Mouse (Mus musculus) forebrain, embryonic 14.5 days (tissue): ENCODE measurements around the gene Klf13. TPM values are rescaled to one million over a fixed set of nuclear protein-coding genes. Genes with fewer than 3 reads are reported as not detected.

Experiments
- ATAC-seq: fragments of 200-750 bp; cut with Nextera tagmentation; 2 replicates; pipeline ENCODE4 v1.8.0; 2017; ENCODE audit warnings: mild to moderate bottlenecking, moderate library complexity
- DNase-seq: peaks from one replicate; pipeline ENCODE4 v3.0.0-alpha.2; 2015; ENCODE audit warnings: low spot score
- H3K27ac ChIP-seq: fragments of 300-500 bp; sonication (generic); 2 replicates; pipeline ENCODE4 v1.5.1; 2014; ENCODE audit warnings: low read depth, mild to moderate bottlenecking, control low read depth, low read length, moderate library complexity
- H3K27me3 ChIP-seq: fragments of 300-500 bp; sonication (generic); replicated peaks from 2 replicates; pipeline ENCODE4 v1.6.1; 2014; ENCODE audit warnings: low read length, control low read depth, mixed read lengths; ENCODE audit not compliant: control insufficient read depth, insufficient read depth
- H3K36me3 ChIP-seq: fragments of 300-500 bp; sonication (generic); 2 replicates; pipeline ENCODE4 v1.6.1; 2014; ENCODE audit warnings: low read length, control low read depth; ENCODE audit not compliant: control insufficient read depth, insufficient read depth
- H3K4me1 ChIP-seq: fragments of 300-500 bp; sonication (generic); 2 replicates; pipeline ENCODE4 v1.6.1; 2014; ENCODE audit warnings: antibody characterized with exemption, low read length, control low read depth; ENCODE audit not compliant: control insufficient read depth, insufficient read depth
- H3K4me2 ChIP-seq: fragments of 300-500 bp; sonication (generic); 2 replicates; pipeline ENCODE4 v1.6.1; 2014; ENCODE audit warnings: mild to moderate bottlenecking, control low read depth, low read length
- H3K4me3 ChIP-seq: fragments of 300-500 bp; sonication (generic); 2 replicates; pipeline ENCODE4 v1.5.1; 2014; ENCODE audit warnings: low read depth, low read length, control low read depth
- H3K9ac ChIP-seq: fragments of 300-500 bp; sonication (generic); 2 replicates; pipeline ENCODE4 v1.6.1; 2014; ENCODE audit warnings: mild to moderate bottlenecking, low read length, control low read depth, moderate library complexity
- H3K9me3 ChIP-seq: fragments of 300-500 bp; sonication (generic); replicated peaks from 2 replicates; pipeline ENCODE4 v1.6.1; 2016; ENCODE audit warnings: low read length, control low read depth, mixed read lengths; ENCODE audit not compliant: control insufficient read depth
- WGBS: fragments of 180-500 bp; shearing (Covaris S2); extraction: QIAGEN DNeasy Blood & Tissue Kit; methylation state at CpG from one replicate; pipeline ENCODE4 v1.1.7; 2014; 5-methylcytosine and 5-hydroxymethylcytosine counted together
- polyA plus RNA-seq: library from polyadenylated mRNA; unstranded; fragments of >200 nt; fragmentation: Nextera tagmentation; extraction: Ambion mirVana; gene quantifications from 2 replicates; pipeline ENCODE4 v1.2.1, GENCODE M21; 2014

The Klf13 gene
- polyA plus RNA-seq, 1 experiment from 2014 or later, result 28.2 TPM

GRCm38 (mm10) chr7:63891488-63892075, 47.1 kb downstream of the Klf13 start:
- peaks cover 20% of the 10 kb centered on the region for H3K4me1 ChIP-seq
- DNase-seq, result no peak
- no peaks in the 10 kb centered on the region for H3K27me3 ChIP-seq
- no peak overlapping the region for H3K4me3 ChIP-seq
- no peak overlapping the region for H3K4me2 ChIP-seq
- 75% methylated on average over 43 of the region's 43 CpGs for WGBS
- H3K9me3 ChIP-seq, result no peaks in the 10 kb centered on the region
- H3K36me3 ChIP-seq, result peaks cover 34% of the 10 kb centered on the region
- no peak for ATAC-seq
- H3K9ac ChIP-seq, result no peak overlapping the region
- no peak overlapping the region for H3K27ac ChIP-seq

- no peak overlapping the region for H3K4me2 ChIP-seq
- no peaks in the 10 kb centered on the region for H3K9me3 ChIP-seq
- H3K27ac ChIP-seq, result no peak overlapping the region
- peaks cover 12% of the 10 kb centered on the region for H3K4me1 ChIP-seq
- no peak overlapping the region for H3K9ac ChIP-seq
- peaks cover 34% of the 10 kb centered on the region for H3K36me3 ChIP-seq
- no peak overlapping the region for H3K4me3 ChIP-seq
- ATAC-seq, result no peak
- no peaks in the 10 kb centered on the region for H3K27me3 ChIP-seq
- WGBS, result 60% methylated on average over 9 of the region's 9 CpGs
- no peak for DNase-seq
Measured at GRCm38 (mm10) chr7:63889116-63889975, 49.4 kb downstream of the Klf13 start.

- no peak overlapping the region for H3K4me2 ChIP-seq
- H3K4me3 ChIP-seq, result no peak overlapping the region
- H3K9me3 ChIP-seq, result no peaks in the 10 kb centered on the region
- WGBS, result 78% methylated on average over 6 of the region's 6 CpGs
- no peak for DNase-seq
- ATAC-seq, result no peak
- H3K27me3 ChIP-seq, result no peaks in the 10 kb centered on the region
- no peak overlapping the region for H3K9ac ChIP-seq
- H3K36me3 ChIP-seq, result peaks cover 34% of the 10 kb centered on the region
- no peak overlapping the region for H3K27ac ChIP-seq
- H3K4me1 ChIP-seq, result peaks cover 9% of the 10 kb centered on the region
Measured at GRCm38 (mm10) chr7:63888674-63889073, 50.0 kb downstream of the Klf13 start.

DNA sequence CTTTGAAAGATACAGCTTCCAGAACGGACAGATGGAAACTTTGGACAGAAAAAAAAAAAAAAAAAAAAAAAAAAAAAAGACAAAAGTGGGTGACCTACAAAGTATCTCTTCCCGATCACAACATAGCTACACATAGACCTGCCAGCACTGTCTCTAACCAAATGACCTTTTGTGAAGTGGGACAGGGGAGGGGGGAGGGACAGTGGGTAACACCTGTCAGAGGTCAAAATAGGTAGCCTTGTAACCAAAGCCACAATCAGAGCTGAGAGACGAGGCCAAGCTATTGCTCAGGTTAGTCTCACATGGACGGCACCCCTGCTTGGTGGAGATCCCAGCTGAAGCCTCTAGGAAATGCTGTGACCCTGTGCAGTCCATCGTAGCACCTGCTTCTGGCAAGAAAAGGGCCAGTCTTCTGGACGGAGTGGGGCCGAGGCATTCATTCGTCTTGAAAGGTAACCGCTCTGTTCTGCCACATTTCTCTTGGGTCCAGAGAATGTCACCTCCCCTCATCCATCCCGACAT, 51.1 kb downstream of the Klf13 start:
- 90% methylated on average over 10 of the region's 10 CpGs for WGBS

DNA sequence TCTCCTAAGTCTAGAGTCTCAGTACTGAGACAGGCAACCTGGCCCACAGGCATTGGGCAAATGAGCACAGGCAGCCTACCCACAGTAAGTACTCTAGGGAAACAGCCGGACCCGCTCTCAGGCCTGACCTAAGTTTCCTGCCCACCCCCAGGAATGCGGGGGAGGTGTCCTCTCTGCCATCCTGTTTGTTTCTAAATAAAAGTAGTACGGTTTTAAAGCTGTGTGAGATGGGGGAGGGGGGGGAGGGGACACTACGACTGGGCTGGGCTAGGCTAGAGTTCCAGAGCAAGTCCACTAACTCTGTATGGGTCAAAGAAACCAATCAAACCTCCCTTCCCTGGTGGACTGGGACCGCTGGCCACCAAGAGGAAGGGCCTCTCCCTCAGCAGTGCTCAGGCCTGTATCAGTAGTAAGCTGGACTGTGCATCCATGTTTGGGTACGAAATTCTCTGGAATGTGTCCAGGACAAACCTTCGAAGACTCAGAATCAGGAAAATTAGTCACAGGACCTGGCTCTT, 51.6 kb downstream of the Klf13 start:
- Histone ChIP-seq H3K9me3 (no peaks in the 10 kb centered on the region), H3K9ac (no peak overlapping the region), H3K4me3 (no peak overlapping the region), H3K36me3 (peaks cover 34% of the 10 kb centered on the region), H3K27ac (no peak overlapping the region), H3K27me3 (no peaks in the 10 kb centered on the region), H3K4me1 (no peaks in the 10 kb centered on the region), H3K4me2 (no peak overlapping the region)
- ATAC-seq, result no peak
- 71% methylated on average over 8 of the region's 8 CpGs for WGBS
- no peak for DNase-seq

More for the DNA sequence above, 51.1 kb downstream of the Klf13 start:
- Histone ChIP-seq H3K4me1 (no peaks in the 10 kb centered on the region), H3K27me3 (no peaks in the 10 kb centered on the region), H3K36me3 (peaks cover 34% of the 10 kb centered on the region), H3K4me3 (no peak overlapping the region), H3K9ac (no peak overlapping the region), H3K9me3 (no peaks in the 10 kb centered on the region), H3K27ac (no peak overlapping the region), H3K4me2 (no peak overlapping the region)
- no peak for DNase-seq
- ATAC-seq, result no peak

- DNase-seq (no peak), ATAC-seq (no peak)
- Histone ChIP-seq H3K4me2 (no peak overlapping the region), H3K9me3 (no peaks in the 10 kb centered on the region), H3K36me3 (peaks cover 20% of the 10 kb centered on the region), H3K4me3 (no peak overlapping the region), H3K27ac (no peak overlapping the region), H3K27me3 (no peaks in the 10 kb centered on the region), H3K9ac (no peak overlapping the region), H3K4me1 (no peaks in the 10 kb centered on the region)
- WGBS, result 94% methylated on average over 7 of the region's 7 CpGs
Measured at GRCm38 (mm10) chr7:63885025-63885424, 53.7 kb downstream of the Klf13 start.

DNA sequence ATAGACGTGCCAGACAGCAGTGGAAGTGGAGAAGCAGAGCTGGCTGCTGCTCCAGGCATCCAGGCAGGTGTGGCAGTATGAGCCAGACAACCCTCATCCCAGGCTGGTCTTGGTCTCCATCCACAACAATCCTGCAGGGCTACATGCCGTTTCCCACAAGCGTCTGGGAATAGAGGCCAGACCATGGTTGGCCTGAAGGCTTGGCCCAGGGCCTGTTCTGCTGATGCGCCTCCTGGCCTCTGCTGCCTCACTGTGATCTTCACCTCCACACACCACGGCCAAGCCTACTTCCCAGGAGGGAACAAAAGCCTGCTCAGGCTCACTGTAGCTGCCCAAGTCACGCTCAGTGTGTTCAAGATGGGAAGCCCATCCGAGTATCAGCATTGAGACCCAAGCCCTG, 56.0 kb downstream of the Klf13 start:
- no peak overlapping the region for H3K4me2 ChIP-seq
- WGBS, result 86% methylated on average over 7 of the region's 7 CpGs
- H3K4me3 ChIP-seq, result no peak overlapping the region
- no peak overlapping the region for H3K9ac ChIP-seq
- no peak overlapping the region for H3K27ac ChIP-seq
- no peak for DNase-seq
- no peaks in the 10 kb centered on the region for H3K9me3 ChIP-seq
- no peaks in the 10 kb centered on the region for H3K27me3 ChIP-seq
- ATAC-seq, result no peak
- peaks cover 2% of the 10 kb centered on the region; the same call in 1 of the 2 replicates for H3K36me3 ChIP-seq
- no peaks in the 10 kb centered on the region for H3K4me1 ChIP-seq

DNA sequence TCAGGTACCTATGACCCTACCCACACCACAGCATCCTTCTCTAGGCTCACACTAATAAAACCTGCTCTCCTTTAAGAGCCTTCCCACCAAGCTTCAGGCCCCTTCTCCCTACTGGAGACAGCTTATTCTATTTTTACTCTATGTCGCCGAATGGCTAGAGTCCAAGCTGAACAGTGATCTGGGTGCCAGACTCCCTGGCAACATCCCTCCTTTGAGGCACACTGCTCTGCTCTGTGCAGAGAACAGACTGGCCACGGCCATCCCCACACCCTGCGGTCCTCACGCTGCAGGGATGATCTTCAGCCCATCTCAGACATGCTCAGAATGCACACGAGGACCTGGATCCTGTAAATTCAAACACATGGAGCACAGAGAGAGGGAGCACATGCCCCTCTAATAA, 59.1 kb downstream of the Klf13 start:
- H3K4me2 ChIP-seq, result no peak overlapping the region
- H3K36me3 ChIP-seq, result no peaks in the 10 kb centered on the region
- 84% methylated on average over 6 of the region's 6 CpGs for WGBS
- no peaks in the 10 kb centered on the region for H3K9me3 ChIP-seq
- no peak overlapping the region for H3K9ac ChIP-seq
- ATAC-seq (no peak), DNase-seq (peak; percentile 37)
- no peak overlapping the region for H3K27ac ChIP-seq
- no peaks in the 10 kb centered on the region for H3K27me3 ChIP-seq
- no peaks in the 10 kb centered on the region for H3K4me1 ChIP-seq
- no peak overlapping the region for H3K4me3 ChIP-seq

- ATAC-seq (no peak), DNase-seq (no peak)
- Histone ChIP-seq H3K36me3 (no peaks in the 10 kb centered on the region), H3K4me3 (no peak overlapping the region), H3K9ac (no peak overlapping the region), H3K4me1 (no peaks in the 10 kb centered on the region), H3K27me3 (no peaks in the 10 kb centered on the region), H3K9me3 (no peaks in the 10 kb centered on the region), H3K27ac (no peak overlapping the region), H3K4me2 (no peak overlapping the region)
- WGBS, result 34% methylated on average over 14 of the region's 14 CpGs
Measured at GRCm38 (mm10) chr7:63877610-63878009, 61.1 kb downstream of the Klf13 start.
